Mouse (Mus musculus): Measurements from ENCODE around the gene Necab3. TPM values are rescaled to one million over a fixed set of nuclear protein-coding genes. Genes with fewer than 3 reads are reported as not detected.

Gene Necab3
- polyA plus RNA-seq, 1 experiment from 2014 or later: 1.3 TPM

DNA sequence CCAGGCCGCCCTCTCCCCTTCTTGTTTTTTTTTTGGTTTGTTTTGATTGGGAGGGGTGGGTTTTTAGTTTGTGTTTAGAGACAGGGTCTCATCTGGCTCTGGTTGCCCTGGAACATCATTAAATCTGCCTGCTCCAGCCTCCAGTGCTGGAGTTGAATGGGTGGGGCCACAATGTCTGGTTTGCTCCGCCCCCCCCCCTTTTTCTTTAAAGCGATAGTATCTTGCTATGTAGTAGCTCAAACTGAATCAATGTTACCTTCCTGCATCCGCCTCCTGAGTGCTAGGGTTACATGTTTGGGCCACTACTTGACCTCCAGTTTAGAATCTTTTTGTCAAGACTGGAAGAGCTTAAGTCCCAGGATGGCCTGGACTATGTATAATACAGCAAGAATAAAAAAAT is 12.6 kb upstream of the Necab3 start:
- Histone ChIP-seq H3K4me1 (peaks cover 48% of the 10 kb centered on the region), H3K9ac (peak overlapping the region; percentile 68; the same call in 1 of the 2 replicates), H3K36me3 (peaks cover 4% of the 10 kb centered on the region; the same call in 1 of the 2 replicates), H3K9me3 (replicated peaks) (no peaks in the 10 kb centered on the region), H3K27me3 (replicated peaks) (no peaks in the 10 kb centered on the region), H3K4me2 (peak overlapping the region; percentile 81; the same call in 1 of the 2 replicates), H3K27ac (0 out of 2 replicates have a peak overlapping the region, but pooled peaks have one; percentile 62), H3K4me3 (no peak overlapping the region)
- WGBS (ENCODE audit: insufficient replicate concordance): 46% methylated on average over 4 of the region's 4 CpGs
- no peak for ATAC-seq

DNA sequence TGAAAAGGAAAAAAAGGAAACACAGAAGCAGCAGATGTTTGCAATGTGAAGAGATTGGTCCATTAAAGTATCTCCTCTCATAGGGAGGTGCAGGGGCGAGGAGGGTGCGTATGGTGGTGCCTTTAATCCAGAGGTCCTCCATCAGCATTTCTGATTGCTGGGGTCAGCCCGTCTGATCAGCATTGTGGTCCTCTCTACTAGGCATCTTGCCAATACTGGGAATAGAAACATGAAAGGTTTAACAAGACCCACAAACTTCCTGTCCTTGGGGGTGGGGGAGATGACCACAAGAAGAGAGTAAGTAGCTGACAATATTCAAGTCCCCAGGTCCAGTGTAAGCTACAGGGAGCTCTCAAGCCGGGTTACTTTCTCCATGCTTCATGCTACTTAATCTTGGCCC is 12.0 kb upstream of the Necab3 start:
- no peak for ATAC-seq
- H3K36me3 ChIP-seq: peaks cover 10% of the 10 kb centered on the region; the same call in 1 of the 2 replicates
- peak overlapping the region; percentile 81 for H3K4me2 ChIP-seq
- H3K4me3 ChIP-seq: peak overlapping the region; percentile 86
- peaks cover 52% of the 10 kb centered on the region for H3K4me1 ChIP-seq
- no peaks in the 10 kb centered on the region for H3K27me3 ChIP-seq (replicated peaks)
- H3K9ac ChIP-seq: peak overlapping the region; percentile 68
- no peaks in the 10 kb centered on the region for H3K9me3 ChIP-seq (replicated peaks)
- H3K27ac ChIP-seq: peak overlapping the region; percentile 62
- WGBS (ENCODE audit: insufficient replicate concordance): 35% methylated on average over 4 of the region's 4 CpGs

DNA sequence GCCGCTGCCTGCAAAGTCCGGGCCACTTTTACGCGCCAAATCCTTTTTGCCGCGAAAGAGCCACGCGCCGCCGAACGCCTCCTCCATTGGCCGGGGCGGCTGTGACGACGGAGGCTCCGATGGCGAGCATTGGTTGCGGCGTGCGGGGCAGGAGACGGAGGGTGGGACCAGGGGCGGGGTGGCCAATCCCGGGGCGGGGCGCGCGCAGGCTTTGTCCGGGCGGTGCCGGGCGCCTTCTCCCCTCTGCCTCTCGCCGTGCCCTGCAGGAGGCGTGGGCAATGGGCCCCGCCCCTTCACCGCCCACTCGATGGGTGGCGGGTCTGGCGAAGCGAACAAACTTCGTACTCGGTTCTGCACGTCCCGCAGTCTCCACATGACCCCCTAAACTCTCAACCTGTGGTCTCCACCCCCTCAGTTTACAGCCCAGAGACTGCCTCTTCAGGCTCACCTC is 11.2 kb upstream of the Necab3 start, which contains the start of gene E2f1:
TSS of gene E2f1 (minus strand) at position 57 of the 451 bp plus-strand sequence.
- WGBS (ENCODE audit: insufficient replicate concordance): 0% methylated on average over 43 of the region's 44 CpGs
- H3K9ac ChIP-seq: peak within 1 kb of the TSS; percentile 87
- H3K9me3 ChIP-seq (replicated peaks): no peaks in the 10 kb centered on the region
- no peaks in the 10 kb centered on the region for H3K27me3 ChIP-seq (replicated peaks)
- H3K4me3 ChIP-seq: peak within 1 kb of the TSS; percentile 86
- peaks cover 61% of the 10 kb centered on the region for H3K4me1 ChIP-seq
- H3K4me2 ChIP-seq: peak within 1 kb of the TSS; percentile 81
- H3K27ac ChIP-seq: peak within 1 kb of the TSS; percentile 91
- ATAC-seq: peak; percentile 96
- H3K36me3 ChIP-seq: peaks cover 18% of the 10 kb centered on the region

DNA sequence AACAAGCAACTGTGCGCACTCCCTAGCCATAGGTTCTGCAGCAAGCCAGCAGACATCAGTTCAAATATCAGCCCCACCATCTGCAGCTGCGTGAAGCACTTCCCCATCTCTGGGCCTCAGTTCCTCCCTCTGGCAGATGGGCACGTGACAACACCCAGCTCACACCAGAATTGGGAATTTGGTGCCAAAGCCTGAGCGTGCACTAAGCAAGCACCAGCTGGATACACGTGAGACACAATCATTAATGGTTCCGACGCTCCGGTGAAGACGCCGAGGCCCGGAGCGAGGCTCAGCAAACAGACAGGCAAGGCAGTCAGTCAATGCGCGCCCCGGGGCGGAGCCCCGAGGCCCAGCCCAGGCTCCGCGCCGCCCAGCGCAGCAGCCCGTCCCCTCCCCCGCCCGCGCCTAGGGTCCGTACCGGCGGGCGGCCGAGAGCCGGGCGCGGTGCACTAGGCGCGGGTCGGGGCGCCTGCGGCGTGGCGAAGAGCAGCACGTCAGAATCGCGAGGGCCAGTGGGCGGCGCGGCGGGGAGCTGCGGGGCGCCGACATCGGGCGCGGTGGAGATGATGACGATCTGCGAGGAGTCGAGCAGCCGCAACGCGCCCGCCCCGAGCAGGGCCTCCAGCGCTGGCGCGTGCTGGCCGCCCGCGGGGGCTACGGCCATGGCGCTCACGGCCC is 10.5 kb upstream of the Necab3 start:
- peak overlapping the region; percentile 81 for H3K4me2 ChIP-seq
- peak; percentile 80 for ATAC-seq
- H3K9ac ChIP-seq: peak overlapping the region; percentile 87
- no peaks in the 10 kb centered on the region for H3K9me3 ChIP-seq (replicated peaks)
- peak overlapping the region; percentile 86 for H3K4me3 ChIP-seq
- WGBS (ENCODE audit: insufficient replicate concordance): under 1% methylated on average over 53 of the region's 70 CpGs
- H3K27me3 ChIP-seq (replicated peaks): no peaks in the 10 kb centered on the region
- peaks cover 24% of the 10 kb centered on the region for H3K36me3 ChIP-seq
- peak overlapping the region; percentile 91 for H3K27ac ChIP-seq
- H3K4me1 ChIP-seq: peaks cover 63% of the 10 kb centered on the region

GRCm38 (mm10) chr2:154568329-154569070 is 9.8 kb upstream of the Necab3 start:
- no peaks in the 10 kb centered on the region for H3K9me3 ChIP-seq (replicated peaks)
- no peak for ATAC-seq
- WGBS (ENCODE audit: insufficient replicate concordance): 17% methylated on average over 10 of the region's 10 CpGs
- H3K4me3 ChIP-seq: peak overlapping the region; percentile 86
- peaks cover 31% of the 10 kb centered on the region for H3K36me3 ChIP-seq
- peak overlapping the region; percentile 91 for H3K27ac ChIP-seq
- H3K4me1 ChIP-seq: peaks cover 63% of the 10 kb centered on the region
- no peaks in the 10 kb centered on the region for H3K27me3 ChIP-seq (replicated peaks)
- peak overlapping the region; percentile 81 for H3K4me2 ChIP-seq
- H3K9ac ChIP-seq: peak overlapping the region; percentile 87

- Histone ChIP-seq H3K4me2 (peak overlapping the region; percentile 81), H3K27ac (peak overlapping the region; percentile 91), H3K27me3 (replicated peaks) (no peaks in the 10 kb centered on the region), H3K4me3 (peak overlapping the region; percentile 86), H3K9ac (peak overlapping the region; percentile 87), H3K36me3 (peaks cover 39% of the 10 kb centered on the region), H3K4me1 (peaks cover 63% of the 10 kb centered on the region), H3K9me3 (replicated peaks) (no peaks in the 10 kb centered on the region)
- WGBS (ENCODE audit: insufficient replicate concordance): 64% methylated on average over 2 of the region's 2 CpGs
- no peak for ATAC-seq
Observed at GRCm38 (mm10) chr2:154567766-154568165, 9.1 kb upstream of the Necab3 start.

GRCm38 (mm10) chr2:154566641-154567040 is 8.0 kb upstream of the Necab3 start:
- Histone ChIP-seq H3K4me2 (peak overlapping the region; percentile 21; the same call in 1 of the 2 replicates), H3K27ac (no peak overlapping the region), H3K27me3 (replicated peaks) (no peaks in the 10 kb centered on the region), H3K9me3 (replicated peaks) (no peaks in the 10 kb centered on the region), H3K4me1 (peaks cover 60% of the 10 kb centered on the region), H3K36me3 (peaks cover 50% of the 10 kb centered on the region), H3K4me3 (no peak overlapping the region), H3K9ac (no peak overlapping the region)
- ATAC-seq: no peak
- WGBS (ENCODE audit: insufficient replicate concordance): 78% methylated on average over 8 of the region's 8 CpGs

DNA sequence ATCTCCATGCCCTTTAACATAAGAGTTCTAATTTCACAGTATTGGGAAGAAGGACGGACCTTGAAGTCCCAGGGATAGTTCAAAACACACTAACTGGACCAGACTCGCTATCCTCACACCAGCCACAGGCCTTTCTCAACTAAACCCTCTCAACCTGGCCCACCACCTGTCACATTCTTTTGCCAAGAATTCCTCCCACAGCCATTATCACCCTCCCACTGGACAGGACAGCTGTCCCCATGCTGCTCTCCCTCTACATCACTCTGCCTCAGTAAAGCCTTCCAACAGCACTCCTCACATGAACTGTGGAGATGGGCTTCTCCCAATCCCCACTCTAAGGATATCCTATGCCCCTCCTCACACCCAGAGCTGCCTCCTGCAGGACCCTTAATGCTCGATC is 6.9 kb upstream of the Necab3 start:
- Histone ChIP-seq H3K36me3 (peaks cover 61% of the 10 kb centered on the region), H3K9me3 (replicated peaks) (no peaks in the 10 kb centered on the region), H3K27me3 (replicated peaks) (no peaks in the 10 kb centered on the region), H3K4me3 (no peak overlapping the region), H3K27ac (peak overlapping the region; percentile 4; the same call in 1 of the 2 replicates), H3K4me1 (peaks cover 50% of the 10 kb centered on the region), H3K9ac (no peak overlapping the region), H3K4me2 (no peak overlapping the region; the same call in 1 of the 2 replicates)
- no peak for ATAC-seq
- WGBS (ENCODE audit: insufficient replicate concordance): 88% methylated on average over 3 of the region's 3 CpGs

GRCm38 (mm10) chr2:154563612-154564170 is 5.0 kb upstream of the Necab3 start:
- no peak overlapping the region for H3K4me2 ChIP-seq
- H3K27me3 ChIP-seq (replicated peaks): no peaks in the 10 kb centered on the region
- H3K36me3 ChIP-seq: peaks cover 72% of the 10 kb centered on the region
- no peaks in the 10 kb centered on the region for H3K9me3 ChIP-seq (replicated peaks)
- H3K27ac ChIP-seq: peak overlapping the region; percentile 9; the same call in 1 of the 2 replicates
- H3K9ac ChIP-seq: no peak overlapping the region
- no peak for ATAC-seq
- 94% methylated on average over 21 of the region's 22 CpGs for WGBS (ENCODE audit: insufficient replicate concordance)
- no peak overlapping the region for H3K4me3 ChIP-seq
- H3K4me1 ChIP-seq: peaks cover 54% of the 10 kb centered on the region

GRCm38 (mm10) chr2:154557184-154557832 is 1.4 kb downstream of the Necab3 start:
- H3K27me3 ChIP-seq (replicated peaks): peaks cover 8% of the 10 kb centered on the region
- H3K4me3 ChIP-seq: no peak overlapping the region

DNA sequence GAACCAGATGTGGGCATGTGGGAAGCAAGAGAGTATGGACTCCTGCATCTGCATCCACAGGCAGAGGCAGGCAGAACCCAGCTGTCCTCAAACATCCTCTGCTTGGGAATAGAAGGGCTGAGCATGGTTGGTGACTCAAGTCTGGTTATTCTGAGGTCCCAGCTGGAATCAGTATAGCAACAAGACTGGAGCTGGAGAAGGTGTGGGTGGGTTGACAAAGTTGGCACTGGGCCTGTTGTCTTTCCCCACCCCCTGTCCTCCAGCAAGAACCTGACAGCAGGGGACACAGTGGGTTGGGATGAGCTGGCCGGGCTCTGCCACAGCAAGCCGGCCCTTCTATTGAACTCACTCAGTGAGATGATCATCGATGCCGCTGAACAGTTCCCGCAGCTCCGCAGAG is 3.5 kb downstream of the Necab3 start:
- 88% methylated on average over 6 of the region's 6 CpGs for WGBS (ENCODE audit: insufficient replicate concordance)
- Histone ChIP-seq H3K4me2 (no peak overlapping the region), H3K36me3 (peaks cover 8% of the 10 kb centered on the region), H3K4me1 (peaks cover 46% of the 10 kb centered on the region), H3K27ac (no peak overlapping the region), H3K4me3 (no peak overlapping the region), H3K27me3 (replicated peaks) (peaks cover 29% of the 10 kb centered on the region), H3K9me3 (replicated peaks) (no peaks in the 10 kb centered on the region), H3K9ac (no peak overlapping the region)
- ATAC-seq: no peak

More at GRCm38 (mm10) chr2:154557184-154557832, 1.4 kb downstream of the Necab3 start:
- H3K4me1 ChIP-seq: peaks cover 40% of the 10 kb centered on the region
- no peak overlapping the region for H3K9ac ChIP-seq
- no peak overlapping the region for H3K4me2 ChIP-seq
- H3K9me3 ChIP-seq (replicated peaks): no peaks in the 10 kb centered on the region
- ATAC-seq: no peak
- WGBS (ENCODE audit: insufficient replicate concordance): 49% methylated on average over 5 of the region's 5 CpGs
- H3K36me3 ChIP-seq: peaks cover 29% of the 10 kb centered on the region
- H3K27ac ChIP-seq: no peak overlapping the region

Data from liver, embryonic 12.5 days (tissue).